Mouse (Mus musculus) C2C12 (cell line): ENCODE results near the gene 2310022A10Rik. TPM values are rescaled to one million over a fixed set of nuclear protein-coding genes. Genes with fewer than 3 reads are reported as not detected.

Source experiments
- H3K27me3 ChIP-seq: one replicate; pipeline ENCODE4 v1.6.1; 2011; ENCODE audit not compliant: control insufficient read depth, insufficient read depth, insufficient read length
- H3K36me3 ChIP-seq: one replicate; pipeline ENCODE4 v1.6.1; 2011; ENCODE audit not compliant: control insufficient read depth, insufficient read depth
- H3K4me3 ChIP-seq: one replicate; pipeline ENCODE4 v1.5.1; 2011; ENCODE audit warnings: mild to moderate bottlenecking, control low read depth; ENCODE audit not compliant: poor library complexity, insufficient read depth, severe bottlenecking
- H3K79me2 ChIP-seq: one replicate; pipeline ENCODE4 v1.6.1; 2011; ENCODE audit not compliant: control insufficient read depth, insufficient read depth
- H3K79me3 ChIP-seq: one replicate; pipeline ENCODE4 v1.6.1; 2011; ENCODE audit warnings: low read depth, control low read depth
- H3ac ChIP-seq: one replicate; pipeline ENCODE3; 2011; ENCODE audit warnings: low read depth; ENCODE audit not compliant: control insufficient read depth, insufficient read length
- CEBPB ChIP-seq: IDR thresholded peaks from one replicate; pipeline ENCODE4 v1.6.1; 2011; ENCODE audit warnings: low read depth, mild to moderate bottlenecking, control low read depth, moderate library complexity
- CTCF ChIP-seq: IDR thresholded peaks from one replicate; pipeline ENCODE4 v1.5.1; 2011; ENCODE audit not compliant: control insufficient read depth, insufficient read depth, insufficient read length
- FOSL1 ChIP-seq: IDR thresholded peaks from one replicate; pipeline ENCODE4 v1.8.0; 2011; ENCODE audit warnings: mild to moderate bottlenecking, low read length; ENCODE audit not compliant: poor library complexity, insufficient read depth, severe bottlenecking
- MAX ChIP-seq: IDR thresholded peaks from one replicate; pipeline ENCODE4 v1.6.1; 2011; ENCODE audit warnings: mild to moderate bottlenecking, control low read depth
- MYOD1 ChIP-seq: IDR thresholded peaks from one replicate; pipeline ENCODE4 v1.6.1; 2011; ENCODE audit warnings: low read depth; ENCODE audit not compliant: control insufficient read depth, insufficient read length
- MYOG ChIP-seq: IDR thresholded peaks from one replicate; pipeline ENCODE4 v1.6.1; 2011; ENCODE audit not compliant: control insufficient read depth, insufficient read length; ENCODE audit errors: extremely low read depth
- USF1 ChIP-seq: IDR thresholded peaks from one replicate; pipeline ENCODE4 v1.6.1; 2011; ENCODE audit warnings: low read depth, mild to moderate bottlenecking, control low read depth, moderate library complexity
- long read RNA-seq, 2 experiments: library from polyadenylated mRNA; unstranded; transcript quantifications; one replicate each; pipeline ENCODE4 v2.0.0; 2019 to 2020
- polyA plus RNA-seq: library from polyadenylated mRNA; unstranded; fragments of >200 nt; fragmentation: generic; extraction: Trizol; gene quantifications from one replicate; pipeline ENCODE4 v1.2.1, GENCODE M21; 2012; ENCODE audit warnings: missing spikeins

2310022A10Rik gene
- polyA plus RNA-seq = 26.9 TPM
- long read RNA-seq, experiment 1, transcript 2310022A10Rik-201 (10 exons, 2,701 nt) = major isoform, 9 of 19 reads
- long read RNA-seq, experiment 1, partial matches to known transcripts = 1 of 19 reads
- long read RNA-seq, experiment 1, other reads (novel, unspliced or antisense) = 6 of 19 reads
- long read RNA-seq, experiment 2, transcript 2310022A10Rik-202 (4 exons, 340 nt) = minor isoform, 11 of 108 reads
- long read RNA-seq, experiment 2, transcript 2310022A10Rik-201 (10 exons, 2,701 nt) = major isoform, 78 of 108 reads
- long read RNA-seq, experiment 2, partial matches to known transcripts = 3 of 108 reads
- long read RNA-seq, experiment 2, other reads (novel, unspliced or antisense) = 15 of 108 reads

GRCm38 (mm10) chr7:27552931-27553513, at the start of gene 2310022A10Rik, which contains the start of gene Pld3:
Gene 2310022A10Rik (plus strand): TSS chr7:27553233.
Gene Pld3 (minus strand): TSS chr7:27553218.
- TF ChIP-seq USF1 (peak; percentile 84), CEBPB (no peak)
- Histone ChIP-seq H3K79me3 (peaks cover 16% of the 10 kb centered on the region), H3K4me3 (peak within 1 kb of the TSS; percentile 71), H3K36me3 (peaks cover 12% of the 10 kb centered on the region), H3K27me3 (no peaks in the 10 kb centered on the region), H3ac (peak within 1 kb of the TSS; percentile 94), H3K79me2 (peaks cover 34% of the 10 kb centered on the region)

- Histone ChIP-seq H3K79me2 (peaks cover 8% of the 10 kb centered on the region), H3ac (no peak overlapping the region), H3K4me3 (no peak overlapping the region), H3K36me3 (no peaks in the 10 kb centered on the region), H3K79me3 (peaks cover 2% of the 10 kb centered on the region), H3K27me3 (no peaks in the 10 kb centered on the region)
- TF ChIP-seq FOSL1 = no peak
- TF ChIP-seq CTCF = no peak
- no peak for TF ChIP-seq USF1
- TF ChIP-seq MAX = no peak
- no peak for TF ChIP-seq MYOD1
Observed at GRCm38 (mm10) chr7:27506765-27507370, 46.2 kb upstream of the 2310022A10Rik start.

DNA sequence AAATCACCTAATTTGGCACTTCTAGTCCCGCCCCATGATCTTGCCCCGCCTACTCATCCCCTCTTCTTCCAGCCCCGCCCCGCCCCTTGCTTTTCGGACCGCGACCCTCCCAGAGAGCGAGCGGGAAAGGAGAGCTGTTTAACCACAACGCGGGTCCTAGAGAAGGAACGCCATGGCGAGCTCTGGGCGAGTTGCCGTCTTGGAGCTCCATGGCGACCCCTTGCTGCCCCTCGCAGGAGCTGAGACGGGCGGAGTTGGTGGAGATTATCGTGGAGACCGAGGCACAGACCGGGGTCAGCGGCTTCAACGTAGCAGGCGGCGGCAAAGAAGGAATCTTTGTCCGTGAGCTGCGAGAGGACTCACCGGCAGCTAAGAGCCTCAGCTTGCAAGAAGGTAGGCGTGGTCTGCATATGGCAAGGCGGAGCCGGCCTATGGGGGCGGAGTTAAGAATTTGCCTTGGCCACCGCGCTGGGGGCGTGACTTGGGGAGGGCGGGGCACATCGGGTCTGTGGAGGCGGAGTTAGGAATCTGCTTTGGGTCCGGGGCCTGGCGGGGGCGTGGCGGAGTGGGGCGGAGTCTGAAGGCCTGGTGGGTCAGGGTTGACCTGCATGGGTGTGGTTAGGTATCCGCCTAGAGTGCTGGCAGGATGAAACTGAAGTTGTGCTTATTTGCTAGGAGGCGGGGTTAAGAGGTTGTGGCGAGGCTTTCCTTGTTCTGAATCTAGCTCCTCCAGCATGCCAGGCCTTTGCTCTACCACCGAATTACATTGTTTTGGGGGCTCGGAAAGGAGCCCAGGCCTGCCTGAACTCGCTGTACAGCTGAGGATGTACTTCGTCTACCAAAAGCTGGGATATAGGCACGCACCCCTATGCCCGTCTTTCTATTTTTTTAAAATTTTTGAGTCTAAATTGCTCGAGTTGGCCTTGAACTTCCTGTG, 45.1 kb upstream of the 2310022A10Rik start:
- H3ac ChIP-seq = peak overlapping the region; percentile 77
- no peak for TF ChIP-seq FOSL1
- no peak for TF ChIP-seq MYOG
- no peak for TF ChIP-seq CTCF
- TF ChIP-seq MAX = no peak
- no peak for TF ChIP-seq MYOD1
- TF ChIP-seq USF1 = no peak
- no peak for TF ChIP-seq CEBPB
- peak overlapping the region; percentile 31 for H3K4me3 ChIP-seq
- no peaks in the 10 kb centered on the region for H3K27me3 ChIP-seq
- peaks cover 8% of the 10 kb centered on the region for H3K79me2 ChIP-seq
- peaks cover 2% of the 10 kb centered on the region for H3K79me3 ChIP-seq
- H3K36me3 ChIP-seq = no peaks in the 10 kb centered on the region

DNA sequence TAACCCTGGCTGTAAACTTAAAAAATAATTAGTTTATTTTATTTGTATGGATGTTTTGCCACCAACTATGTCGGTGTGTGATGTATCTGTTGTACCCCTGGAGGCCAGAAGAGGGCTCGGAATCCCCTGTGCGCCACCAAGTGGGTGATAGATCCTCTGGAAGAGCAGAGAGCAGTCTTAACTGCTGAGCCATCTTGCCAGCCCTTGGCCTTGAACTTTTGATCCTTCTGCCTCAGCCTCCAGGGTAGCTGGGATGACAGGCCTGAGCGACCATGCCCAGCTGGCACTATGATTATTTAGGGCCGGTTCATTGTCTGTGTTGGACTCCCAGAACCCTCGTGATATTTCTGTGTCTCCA, 44.4 kb upstream of the 2310022A10Rik start:
- Histone ChIP-seq H3K27me3 (no peaks in the 10 kb centered on the region), H3K79me2 (peaks cover 8% of the 10 kb centered on the region), H3K36me3 (no peaks in the 10 kb centered on the region), H3K79me3 (peaks cover 2% of the 10 kb centered on the region), H3K4me3 (peak overlapping the region; percentile 24), H3ac (no peak overlapping the region)
- TF ChIP-seq USF1 = no peak
- no peak for TF ChIP-seq MYOD1
- TF ChIP-seq CTCF = peak; percentile 62
- TF ChIP-seq MAX = no peak

DNA sequence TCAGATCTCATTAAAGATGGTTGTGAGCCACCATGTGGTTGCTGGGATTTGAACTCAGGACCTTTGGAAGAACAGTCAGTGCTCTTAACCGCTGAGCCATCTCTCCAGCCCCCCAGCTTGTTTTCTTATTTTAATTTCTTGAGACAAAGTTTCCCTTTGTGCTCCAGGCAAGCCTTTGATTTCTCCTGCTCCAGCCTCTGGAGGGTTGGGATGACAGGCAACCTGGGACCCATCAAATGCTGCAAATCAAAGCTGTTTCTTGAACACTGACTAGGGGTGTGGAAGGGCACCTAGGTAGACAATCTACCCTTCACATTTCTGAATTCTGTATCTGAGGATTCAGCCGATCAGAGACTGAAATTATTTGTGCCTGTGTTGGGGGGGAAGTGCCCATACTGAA, 42.2 kb upstream of the 2310022A10Rik start:
- H3K36me3 ChIP-seq = no peaks in the 10 kb centered on the region
- no peak overlapping the region for H3ac ChIP-seq
- no peaks in the 10 kb centered on the region for H3K27me3 ChIP-seq
- TF ChIP-seq CTCF (no peak), USF1 (no peak), MYOG (no peak), MYOD1 (no peak), CEBPB (no peak), MAX (no peak), FOSL1 (no peak)
- H3K79me2 ChIP-seq = peaks cover 8% of the 10 kb centered on the region
- H3K79me3 ChIP-seq = peaks cover 2% of the 10 kb centered on the region
- no peak overlapping the region for H3K4me3 ChIP-seq

DNA sequence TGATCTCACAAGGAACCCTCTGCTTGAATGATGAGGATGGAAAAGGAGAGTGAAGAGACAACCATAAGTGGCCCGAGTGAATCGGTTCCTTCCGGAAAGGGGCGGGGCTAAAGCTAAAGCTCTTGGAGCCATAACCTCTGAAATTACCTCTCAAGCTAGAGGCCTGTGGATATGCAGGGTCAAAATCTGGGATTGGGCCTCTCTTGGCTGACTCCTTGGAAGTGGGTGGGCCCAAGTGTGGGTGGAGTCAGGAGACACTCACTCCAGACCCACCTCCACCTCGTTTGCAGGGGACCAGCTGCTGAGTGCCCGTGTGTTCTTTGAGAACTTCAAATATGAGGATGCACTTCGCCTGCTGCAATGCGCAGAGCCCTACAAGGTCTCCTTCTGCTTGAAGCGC, 38.1 kb upstream of the 2310022A10Rik start:
- Histone ChIP-seq H3K4me3 (no peak overlapping the region), H3ac (no peak overlapping the region), H3K36me3 (no peaks in the 10 kb centered on the region), H3K79me2 (no peaks in the 10 kb centered on the region), H3K27me3 (no peaks in the 10 kb centered on the region), H3K79me3 (no peaks in the 10 kb centered on the region)
- TF ChIP-seq CEBPB (no peak), MYOG (no peak), FOSL1 (no peak), CTCF (no peak), MAX (no peak), USF1 (no peak), MYOD1 (no peak)
